Mouse (Mus musculus): Measurements from ENCODE around the gene Nkx2-1. TPM values are rescaled to one million over a fixed set of nuclear protein-coding genes. Genes with fewer than 3 reads are reported as not detected.

Nkx2-1 gene
- polyA plus RNA-seq (2017; shearing (Covaris generic)), result not detected

DNA sequence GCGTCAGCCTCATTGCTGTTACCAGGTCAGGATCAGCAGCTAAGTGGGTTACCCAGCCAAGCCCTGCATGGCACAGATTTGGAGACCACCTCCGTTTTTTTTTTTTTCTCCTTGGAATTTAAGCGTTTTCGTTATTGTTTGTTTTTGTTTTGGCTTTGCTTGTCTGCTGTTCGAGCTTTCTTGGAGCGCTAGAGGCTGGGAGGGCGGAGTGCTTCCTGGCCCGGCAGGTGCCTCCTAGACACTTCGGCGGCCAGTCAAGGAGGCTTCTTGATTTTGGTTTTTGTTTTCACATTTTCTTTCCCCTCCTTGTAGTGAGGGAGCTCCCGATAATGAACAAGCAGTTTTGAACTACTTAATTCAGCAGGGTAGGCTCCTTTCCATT is at the start of gene Nkx2-1:
Nkx2-1 (minus strand) TSS at position 25 of the 382 bp plus-strand sequence.

Other genes with a start within 250 kb of the Nkx2-1 start
- 39.3 TPM for gene Mbip, start 191.0 kb downstream of the Nkx2-1 start, polyA plus RNA-seq (2017; shearing (Covaris generic))
- gene Nkx2-9, start 76.4 kb upstream of the Nkx2-1 start, polyA plus RNA-seq (2017; shearing (Covaris generic)), result not detected
- gene Pax9, start 154.9 kb upstream of the Nkx2-1 start, polyA plus RNA-seq (2017; shearing (Covaris generic)), result not detected